Mouse (Mus musculus): ENCODE results near the gene Tspan31. TPM values are rescaled to one million over a fixed set of nuclear protein-coding genes. Genes with fewer than 3 reads are reported as not detected.
A peak's percentile ranks its signal among the peaks of the same experiment; 100 is the strongest.

The Tspan31 gene
- total RNA-seq, 4 experiments from 2014 or later = 43.7 to 50.9 (median 48.6) TPM

GRCm38 (mm10) chr10:127041774-127042338, 28.2 kb downstream of the Tspan31 start:
- peak; percentile 86 for DNase-seq (ENCODE audit: low spot score)

GRCm38 (mm10) chr10:127041274-127041766, 28.7 kb downstream of the Tspan31 start, which contains the start of the genes Mettl1 and Eef1akmt3:
TSS of gene Mettl1 (plus strand) at chr10:127041414.
TSS of gene Eef1akmt3 (minus strand) at chr10:127041513.
- DNase-seq (ENCODE audit: low spot score) = no peak

GRCm38 (mm10) chr10:127040569-127041214, 29.4 kb downstream of the Tspan31 start:
- no peak for DNase-seq (ENCODE audit: low spot score)

GRCm38 (mm10) chr10:127037641-127038040, 32.4 kb downstream of the Tspan31 start:
- no peak for DNase-seq (ENCODE audit: low spot score)

- DNase-seq (ENCODE audit: low spot score) = no peak
Observed at GRCm38 (mm10) chr10:127036273-127036672, 33.8 kb downstream of the Tspan31 start.

- no peak for DNase-seq (ENCODE audit: low spot score)
Observed at GRCm38 (mm10) chr10:127033301-127033741, 36.7 kb downstream of the Tspan31 start.

GRCm38 (mm10) chr10:127030336-127031296, 39.4 kb downstream of the Tspan31 start, which contains the start of gene Tsfm:
TSS of gene Tsfm (minus strand) at chr10:127030840.
- peak; percentile 90 for DNase-seq (ENCODE audit: low spot score)

GRCm38 (mm10) chr10:127018422-127018821, 51.6 kb downstream of the Tspan31 start:
- DNase-seq (ENCODE audit: low spot score) = no peak

Other genes with a start within 250 kb of the Tspan31 start
- 1 to 10 TPM; 3.7 to 5.8 (median 4.7) TPM for gene Atp23, start 168.9 kb downstream of the Tspan31 start, total RNA-seq (2022)
- gene Ctdsp2, start 91.5 kb downstream of the Tspan31 start, total RNA-seq (2022) = 100 to 1,000 TPM in 2 of 4 experiments, 10 to 100 TPM in 2; 84.6 to 110 (median 95.0) TPM
- gene Avil, start 69.6 kb downstream of the Tspan31 start, total RNA-seq (2022) = under 1 TPM; 0.32 to 0.87 (median 0.42) TPM
- gene Tsfm, start 39.4 kb downstream of the Tspan31 start, total RNA-seq (2022) = 10 to 100 TPM; 50.9 to 67.0 (median 55.9) TPM
- gene Mettl1, start 28.9 kb downstream of the Tspan31 start, total RNA-seq (2022) = 1 to 10 TPM; 7.5 to 9.6 (median 9.2) TPM
- gene Eef1akmt3, start 28.8 kb downstream of the Tspan31 start, total RNA-seq (2022) = not detected
- under 1 TPM in 1 of 4 experiments, not detected in 3; 0.19 TPM for gene Cyp27b1, start 22.0 kb downstream of the Tspan31 start, total RNA-seq (2022)
- gene March9, start 10.1 kb downstream of the Tspan31 start, total RNA-seq (2022) = 1 to 10 TPM; 2.4 to 4.1 (median 3.3) TPM
- 10 to 100 TPM; 74.9 to 90.0 (median 79.0) TPM for gene Cdk4, start 6.7 kb downstream of the Tspan31 start, total RNA-seq (2022)
- gene Agap2, start 5.0 kb upstream of the Tspan31 start, total RNA-seq (2022) = 1 to 10 TPM; 3.6 to 6.1 (median 4.8) TPM
- 10 to 100 TPM; 22.2 to 31.6 (median 24.1) TPM for gene Os9, start 50.9 kb upstream of the Tspan31 start, total RNA-seq (2022)
- 1 to 10 TPM; 1.2 to 3.2 (median 1.5) TPM for gene B4galnt1, start 95.0 kb upstream of the Tspan31 start, total RNA-seq (2022)
- 10 to 100 TPM; 13.0 to 24.6 (median 15.5) TPM for gene Slc26a10, start 110.4 kb upstream of the Tspan31 start, total RNA-seq (2022)
- gene Arhgef25, start 119.8 kb upstream of the Tspan31 start, total RNA-seq (2022) = 10 to 100 TPM in 3 of 4 experiments, 1 to 10 TPM in 1; 8.1 to 13.4 (median 10.8) TPM
- 10 to 100 TPM; 18.1 to 29.6 (median 24.2) TPM for gene Dtx3, start 125.5 kb upstream of the Tspan31 start, total RNA-seq (2022)
- 10 to 100 TPM; 32.4 to 38.3 (median 35.3) TPM for gene Pip4k2c, start 141.3 kb upstream of the Tspan31 start, total RNA-seq (2022)
- 1 to 10 TPM in 2 of 4 experiments, under 1 TPM in 2; 0.54 to 1.6 (median 1.2) TPM for gene Kif5a, start 193.1 kb upstream of the Tspan31 start, total RNA-seq (2022)
- gene Dctn2, start 196.1 kb upstream of the Tspan31 start, total RNA-seq (2022) = 100 to 1,000 TPM; 143 to 151 (median 146) TPM
- 10 to 100 TPM; 17.6 to 25.5 (median 19.5) TPM for gene Mbd6, start 218.8 kb upstream of the Tspan31 start, total RNA-seq (2022)
- gene Mars, start 241.5 kb upstream of the Tspan31 start, total RNA-seq (2022) = 10 to 100 TPM; 42.1 to 48.8 (median 45.4) TPM

Data from heart, adult 8-10 months (tissue).